Mouse (Mus musculus): ENCODE data around the gene Gm572. TPM values are rescaled to one million over a fixed set of nuclear protein-coding genes. Genes with fewer than 3 reads are reported as not detected.

Gene Gm572
- polyA plus RNA-seq, 1 experiment from 2014 or later = not detected

GRCm38 (mm10) chr4:148656691-148657258 lies 13.7 kb downstream of the Gm572 start:
- H3K4me3 ChIP-seq = no peak overlapping the region
- peaks cover 18% of the 10 kb centered on the region for H3K27me3 ChIP-seq (ENCODE audit: poor library complexity, severe bottlenecking)
- H3K9me3 ChIP-seq = peaks cover 9% of the 10 kb centered on the region; the same call in 1 of the 2 replicates
- H3K36me3 ChIP-seq (replicated peaks) = no peaks in the 10 kb centered on the region
- H3K27ac ChIP-seq = no peak overlapping the region
- peaks cover under 1% of the 10 kb centered on the region for H3K4me1 ChIP-seq
- DNase-seq (ENCODE audit: extremely low spot score, low spot score) = no peak
- 59% methylated on average over 15 of the region's 15 CpGs for WGBS

GRCm38 (mm10) chr4:148657776-148658175 lies 14.7 kb downstream of the Gm572 start:
- Histone ChIP-seq H3K4me1 (peaks cover 11% of the 10 kb centered on the region), H3K9me3 (peaks cover 9% of the 10 kb centered on the region; the same call in 1 of the 2 replicates), H3K4me3 (no peak overlapping the region), H3K27ac (no peak overlapping the region), H3K27me3 (ENCODE audit: poor library complexity, severe bottlenecking) (peaks cover 27% of the 10 kb centered on the region), H3K36me3 (replicated peaks) (no peaks in the 10 kb centered on the region)
- no peak for DNase-seq (ENCODE audit: extremely low spot score, low spot score)
- 90% methylated on average over 13 of the region's 13 CpGs for WGBS

- no peak overlapping the region for H3K27ac ChIP-seq
- H3K4me3 ChIP-seq = no peak overlapping the region
- WGBS = 79% methylated on average over 3 of the region's 3 CpGs
- no peaks in the 10 kb centered on the region for H3K9me3 ChIP-seq
- no peak for DNase-seq (ENCODE audit: extremely low spot score, low spot score)
- H3K27me3 ChIP-seq (ENCODE audit: poor library complexity, severe bottlenecking) = peaks cover 45% of the 10 kb centered on the region
- H3K4me1 ChIP-seq = peaks cover 21% of the 10 kb centered on the region
- no peaks in the 10 kb centered on the region for H3K36me3 ChIP-seq (replicated peaks)
These were observed 17.1 kb downstream of the Gm572 start for GRCm38 (mm10) chr4:148660174-148660573.

- H3K9me3 ChIP-seq = no peaks in the 10 kb centered on the region
- H3K36me3 ChIP-seq (replicated peaks) = no peaks in the 10 kb centered on the region
- DNase-seq (ENCODE audit: extremely low spot score, low spot score) = peak; percentile 82
- H3K27me3 ChIP-seq (ENCODE audit: poor library complexity, severe bottlenecking) = peaks cover 42% of the 10 kb centered on the region
- WGBS = 45% methylated on average over 21 of the region's 21 CpGs
- peaks cover 21% of the 10 kb centered on the region for H3K4me1 ChIP-seq
- H3K27ac ChIP-seq = peak overlapping the region; percentile 35; the same call in 1 of the 2 replicates
- H3K4me3 ChIP-seq = peak overlapping the region; percentile 27; the same call in 1 of the 2 replicates
These were observed 19.2 kb downstream of the Gm572 start for GRCm38 (mm10) chr4:148662168-148662965.

- WGBS = 81% methylated on average over 7 of the region's 7 CpGs
- DNase-seq (ENCODE audit: extremely low spot score, low spot score) = no peak
- H3K27ac ChIP-seq = no peak overlapping the region
- peaks cover 41% of the 10 kb centered on the region for H3K27me3 ChIP-seq (ENCODE audit: poor library complexity, severe bottlenecking)
- H3K4me1 ChIP-seq = peaks cover 23% of the 10 kb centered on the region
- H3K36me3 ChIP-seq (replicated peaks) = no peaks in the 10 kb centered on the region
- no peak overlapping the region for H3K4me3 ChIP-seq
- H3K9me3 ChIP-seq = no peaks in the 10 kb centered on the region
These were observed 20.2 kb downstream of the Gm572 start for GRCm38 (mm10) chr4:148663326-148663725.

- WGBS = 69% methylated on average over 6 of the region's 6 CpGs
These were observed 20.9 kb downstream of the Gm572 start for GRCm38 (mm10) chr4:148664021-148664420.

GRCm38 (mm10) chr4:148667006-148667755 lies 24.1 kb downstream of the Gm572 start:
- no peak overlapping the region for H3K27ac ChIP-seq
- 93% methylated on average over 15 of the region's 15 CpGs for WGBS
- peaks cover 23% of the 10 kb centered on the region for H3K27me3 ChIP-seq (ENCODE audit: poor library complexity, severe bottlenecking)
- no peak for DNase-seq (ENCODE audit: extremely low spot score, low spot score)
- H3K4me3 ChIP-seq = no peak overlapping the region
- no peaks in the 10 kb centered on the region for H3K36me3 ChIP-seq (replicated peaks)
- H3K9me3 ChIP-seq = no peaks in the 10 kb centered on the region
- peaks cover 23% of the 10 kb centered on the region for H3K4me1 ChIP-seq

More at GRCm38 (mm10) chr4:148664021-148664420, 20.9 kb downstream of the Gm572 start:
- Histone ChIP-seq H3K4me3 (no peak overlapping the region), H3K9me3 (no peaks in the 10 kb centered on the region), H3K27ac (no peak overlapping the region), H3K27me3 (ENCODE audit: poor library complexity, severe bottlenecking) (peaks cover 41% of the 10 kb centered on the region), H3K36me3 (replicated peaks) (no peaks in the 10 kb centered on the region), H3K4me1 (peaks cover 23% of the 10 kb centered on the region)
- no peak for DNase-seq (ENCODE audit: extremely low spot score, low spot score)

GRCm38 (mm10) chr4:148671230-148671947 lies 28.3 kb downstream of the Gm572 start:
- peaks cover 23% of the 10 kb centered on the region for H3K4me1 ChIP-seq
- no peaks in the 10 kb centered on the region for H3K36me3 ChIP-seq (replicated peaks)
- no peak overlapping the region for H3K4me3 ChIP-seq
- no peaks in the 10 kb centered on the region for H3K9me3 ChIP-seq
- H3K27me3 ChIP-seq (ENCODE audit: poor library complexity, severe bottlenecking) = peaks cover 5% of the 10 kb centered on the region; the same call in 1 of the 2 replicates
- WGBS = 70% methylated on average over 16 of the region's 16 CpGs
- no peak overlapping the region for H3K27ac ChIP-seq
- no peak for DNase-seq (ENCODE audit: extremely low spot score, low spot score)

GRCm38 (mm10) chr4:148675043-148675442 lies 31.9 kb downstream of the Gm572 start:
- WGBS = 52% methylated on average over 7 of the region's 7 CpGs
- H3K4me1 ChIP-seq = peaks cover 35% of the 10 kb centered on the region
- H3K36me3 ChIP-seq (replicated peaks) = no peaks in the 10 kb centered on the region
- no peaks in the 10 kb centered on the region for H3K9me3 ChIP-seq
- no peak for DNase-seq (ENCODE audit: extremely low spot score, low spot score)
- H3K27me3 ChIP-seq (ENCODE audit: poor library complexity, severe bottlenecking) = peaks cover 5% of the 10 kb centered on the region; the same call in 1 of the 2 replicates
- H3K4me3 ChIP-seq = no peak overlapping the region
- no peak overlapping the region; the same call in 1 of the 2 replicates for H3K27ac ChIP-seq

GRCm38 (mm10) chr4:148676188-148676960 lies 33.3 kb downstream of the Gm572 start:
- H3K4me1 ChIP-seq = peaks cover 36% of the 10 kb centered on the region
- WGBS = 67% methylated on average over 15 of the region's 16 CpGs
- peaks cover 10% of the 10 kb centered on the region; the same call in 1 of the 2 replicates for H3K27me3 ChIP-seq (ENCODE audit: poor library complexity, severe bottlenecking)
- H3K27ac ChIP-seq = peak overlapping the region; percentile 63
- no peak for DNase-seq (ENCODE audit: extremely low spot score, low spot score)
- no peak overlapping the region for H3K4me3 ChIP-seq
- H3K36me3 ChIP-seq (replicated peaks) = no peaks in the 10 kb centered on the region
- H3K9me3 ChIP-seq = no peaks in the 10 kb centered on the region

GRCm38 (mm10) chr4:148676961-148677637 lies 34.0 kb downstream of the Gm572 start:
- Histone ChIP-seq H3K27ac (0 out of 2 replicates have a peak overlapping the region, but pooled peaks have one; percentile 2), H3K9me3 (no peaks in the 10 kb centered on the region), H3K27me3 (ENCODE audit: poor library complexity, severe bottlenecking) (peaks cover 10% of the 10 kb centered on the region; the same call in 1 of the 2 replicates), H3K36me3 (replicated peaks) (no peaks in the 10 kb centered on the region), H3K4me1 (peaks cover 42% of the 10 kb centered on the region), H3K4me3 (no peak overlapping the region)
- DNase-seq (ENCODE audit: extremely low spot score, low spot score) = no peak
- 59% methylated on average over 19 of the region's 20 CpGs for WGBS

All from forebrain, embryonic 10.5 days (tissue).